Mouse (Mus musculus) B cell, adult 2 months (primary cell): Measurements from ENCODE around the gene Csnk1d.

Experiments used
- DNase-seq, 2 experiments: peaks; one replicate each; pipeline ENCODE4 v3.0.0; 2022

Csnk1d gene

GRCm38 (mm10) chr11:120951237-120951636, 39.9 kb downstream of the Csnk1d start:
- DNase-seq, result no peak

- peak; percentile 58 to 60 for DNase-seq
Measured at GRCm38 (mm10) chr11:120950281-120951202, 40.6 kb downstream of the Csnk1d start.

GRCm38 (mm10) chr11:120949863-120950262, 41.3 kb downstream of the Csnk1d start:
- no peak for DNase-seq

GRCm38 (mm10) chr11:120948861-120949851, 42.0 kb downstream of the Csnk1d start:
- DNase-seq, result peak; percentile 43 to 47

- peak; percentile 22 to 36 for DNase-seq
Measured at GRCm38 (mm10) chr11:120948328-120948727, 42.8 kb downstream of the Csnk1d start, which contains the start of gene Slc16a3. Gene Slc16a3 (plus strand): TSS chr11:120948480.

- DNase-seq, result no peak
Measured at GRCm38 (mm10) chr11:120945926-120946325, 45.2 kb downstream of the Csnk1d start.

- DNase-seq, result no peak
Measured at GRCm38 (mm10) chr11:120945266-120945665, 45.9 kb downstream of the Csnk1d start.

GRCm38 (mm10) chr11:120940959-120941358, 50.2 kb downstream of the Csnk1d start:
- no peak for DNase-seq

GRCm38 (mm10) chr11:120939712-120940341, 51.3 kb downstream of the Csnk1d start:
- DNase-seq, result no peak

GRCm38 (mm10) chr11:120938795-120939194, 52.3 kb downstream of the Csnk1d start:
- no peak for DNase-seq

- DNase-seq, result no peak
Measured at GRCm38 (mm10) chr11:120937976-120938375, 53.2 kb downstream of the Csnk1d start.

- DNase-seq, result peak; percentile 89 to 90
Measured at GRCm38 (mm10) chr11:120932564-120933398, 58.3 kb downstream of the Csnk1d start, which contains the start of gene Ccdc57. Gene Ccdc57 (minus strand): TSS chr11:120932872.

- no peak for DNase-seq
Measured at GRCm38 (mm10) chr11:120931479-120931878, 59.7 kb downstream of the Csnk1d start.

GRCm38 (mm10) chr11:120928468-120928867, 62.7 kb downstream of the Csnk1d start:
- no peak for DNase-seq

GRCm38 (mm10) chr11:120922528-120922927, 68.6 kb downstream of the Csnk1d start:
- no peak for DNase-seq

GRCm38 (mm10) chr11:120917756-120918155, 73.4 kb downstream of the Csnk1d start:
- DNase-seq, result no peak

GRCm38 (mm10) chr11:120916477-120916876, 74.7 kb downstream of the Csnk1d start:
- peak; percentile 45 to 47 for DNase-seq

- no peak for DNase-seq
Measured at GRCm38 (mm10) chr11:120913796-120914195, 77.3 kb downstream of the Csnk1d start.
